Mouse (Mus musculus) layer of hippocampus, adult 9-10 months (tissue): ENCODE measurements at regions not wholly inside any gene's neighbourhood (a gene's known extent, or its start where the extent isn't known, plus 50 kb on each side); places are given as distances from the start of the nearest gene placed in this dataset.
"Not testable (repeated sequence)": the region's sequence is repeated elsewhere in the genome, so short reads cannot be mapped to it uniquely, and the experiment has no call there.

Source experiments
- DNase-seq: peaks from one replicate; pipeline ENCODE4 v3.0.0; 2022; ENCODE audit warnings: low spot score

DNA sequence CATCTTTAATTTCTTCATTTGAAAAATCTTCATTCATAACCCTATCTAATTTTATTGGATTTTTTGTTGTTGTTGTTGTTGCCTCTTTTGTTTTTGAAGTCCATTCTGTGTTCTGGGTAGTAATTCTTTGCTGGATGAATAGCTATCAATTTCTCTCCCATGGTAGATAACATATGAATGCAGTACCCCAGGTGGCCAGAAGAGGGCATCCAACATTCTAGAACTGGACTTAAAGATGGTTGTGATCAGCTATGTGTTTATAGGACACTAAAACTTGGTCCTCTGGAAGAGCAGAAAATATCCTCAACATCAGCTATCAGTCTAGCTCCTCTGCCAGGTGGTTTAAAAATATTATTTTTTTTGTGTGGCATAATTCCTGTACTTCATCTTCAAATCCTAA is 73.0 kb downstream of the Prl2c3 start:
- DNase-seq = not testable (repeated sequence)

- not testable (repeated sequence) for DNase-seq
These were observed 81.8 kb downstream of the Prl2c3 start for GRCm38 (mm10) chr13:12717972-12718546.

DNA sequence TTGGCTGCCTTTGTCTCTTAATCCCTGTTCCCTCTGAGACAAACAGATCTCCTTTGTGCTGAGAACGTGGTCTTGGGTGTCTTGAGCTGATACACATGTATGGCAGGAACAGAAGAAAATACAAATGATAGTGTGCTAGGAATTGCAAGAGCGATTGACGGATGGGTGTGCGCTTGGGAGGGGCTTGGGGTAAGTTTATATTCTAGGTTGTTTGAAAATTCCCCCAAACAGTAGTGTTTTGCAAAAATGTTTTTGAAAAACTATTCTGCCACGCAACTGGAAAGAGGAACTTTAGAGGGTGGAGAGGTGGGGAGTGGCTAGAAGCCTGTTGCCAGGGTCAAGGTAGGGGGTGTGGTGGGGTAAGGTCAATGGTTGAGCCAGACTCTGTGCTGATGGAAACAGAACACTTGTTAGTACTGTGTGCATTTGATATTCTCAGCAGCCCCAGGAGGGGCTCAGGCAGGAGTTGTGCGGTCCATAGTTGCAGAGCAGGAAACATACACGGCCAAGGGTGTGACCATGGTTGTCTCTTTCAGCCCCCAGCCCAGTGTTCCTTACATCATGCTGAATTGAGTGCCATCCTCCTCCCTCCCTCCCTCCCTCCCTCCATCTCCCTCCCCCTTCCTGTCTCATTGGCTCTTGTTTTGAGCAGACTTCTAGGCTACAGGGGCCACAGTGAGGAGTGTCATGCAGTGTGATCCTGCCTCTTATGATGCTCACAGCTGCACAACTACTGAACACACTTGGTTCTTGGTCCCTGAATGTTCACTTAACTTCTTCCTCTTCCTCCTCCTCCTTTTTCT is 88.2 kb downstream of the Prl2c3 start:
- DNase-seq = no peak

GRCm38 (mm10) chr13:12702804-12703612 is 96.9 kb downstream of the Prl2c3 start:
- not testable (repeated sequence) for DNase-seq

DNA sequence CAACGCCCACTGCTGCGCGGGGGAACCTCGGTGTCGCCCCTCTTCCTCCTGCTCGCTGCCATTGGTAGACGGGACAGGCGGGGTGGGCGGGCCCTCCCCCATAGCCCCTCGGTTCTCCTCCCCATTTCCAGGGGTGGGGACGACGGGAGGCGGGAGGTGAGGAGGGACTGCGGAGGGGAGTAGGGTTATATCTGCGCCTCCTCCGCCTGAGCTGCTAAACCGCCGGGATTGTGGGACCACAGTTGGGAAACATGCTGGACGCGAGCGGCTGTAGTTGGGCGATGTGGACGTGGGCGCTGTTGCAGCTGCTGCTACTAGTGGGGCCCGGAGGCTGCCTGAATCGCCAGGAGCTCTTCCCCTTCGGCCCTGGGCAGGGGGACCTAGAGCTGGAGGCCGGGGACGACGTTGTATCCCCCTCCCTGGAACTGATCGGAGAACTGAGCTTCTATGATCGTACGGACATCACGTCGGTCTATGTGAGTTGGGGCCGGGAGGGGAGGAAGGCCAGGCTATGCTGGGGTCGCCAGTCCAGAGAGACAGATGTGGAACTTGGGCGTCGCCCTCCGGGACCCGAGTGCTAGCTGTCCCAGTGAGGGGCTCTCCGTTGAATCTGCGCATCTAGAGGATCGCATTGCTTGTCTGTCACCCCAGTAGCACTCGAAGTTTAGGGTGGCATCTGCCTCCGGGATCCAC is 97.6 kb downstream of the Prl2c3 start:
- not testable (repeated sequence) for DNase-seq

DNA sequence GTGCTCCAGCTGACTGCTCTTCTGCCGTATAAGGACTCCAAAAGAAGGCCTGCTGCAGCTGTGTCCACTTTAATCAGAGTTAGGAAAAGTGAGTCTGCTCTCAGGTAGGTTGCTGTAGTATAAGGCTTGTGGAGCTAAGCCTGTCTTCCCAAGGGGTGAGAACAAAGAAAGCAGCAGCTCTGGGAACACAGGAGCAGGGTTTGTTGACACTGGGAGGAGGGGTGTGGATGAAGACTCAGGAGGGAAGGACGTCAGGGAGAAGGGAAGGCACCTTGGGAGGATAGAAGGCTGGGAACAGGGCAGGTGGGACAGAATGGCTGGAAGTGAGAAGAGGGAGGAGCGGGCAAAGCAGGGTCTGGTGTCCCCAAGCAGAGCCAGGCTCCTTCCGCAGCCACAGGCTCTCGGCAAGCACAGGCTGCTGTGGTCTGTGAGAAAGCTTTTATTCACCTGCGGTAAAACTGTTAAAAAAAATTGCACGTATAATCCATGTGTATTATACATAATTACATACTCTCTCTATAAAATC is 106.2 kb downstream of the Prl2c3 start:
- not testable (repeated sequence) for DNase-seq

DNA sequence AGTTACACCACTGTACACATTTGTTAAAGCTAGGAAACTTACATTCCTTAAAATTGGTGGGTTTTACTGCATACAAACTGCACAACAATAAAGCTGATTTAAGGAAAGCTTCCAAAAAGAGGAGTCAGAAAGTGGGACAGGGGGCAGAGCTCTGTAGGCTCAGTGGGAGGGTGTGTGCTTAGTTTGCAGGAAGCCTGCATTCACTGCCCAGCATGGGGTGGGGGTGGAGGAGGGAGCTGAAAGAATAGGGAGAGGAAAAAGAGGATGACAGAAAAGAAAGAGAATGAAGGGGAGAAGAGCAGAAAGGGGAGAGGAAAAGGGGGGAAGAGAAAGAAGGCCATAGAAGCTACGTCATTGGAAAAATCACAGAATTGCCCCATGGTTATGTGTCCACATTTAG is 111.1 kb downstream of the Prl2c3 start:
- not testable (repeated sequence) for DNase-seq

- not testable (repeated sequence) for DNase-seq
These were observed 111.7 kb downstream of the Prl2c3 start for GRCm38 (mm10) chr13:12688149-12688548.

GRCm38 (mm10) chr13:12680954-12681571 is 115.4 kb downstream of the Ero1lb start:
- not testable (repeated sequence) for DNase-seq

GRCm38 (mm10) chr13:12680283-12680953 is 114.7 kb downstream of the Ero1lb start:
- peak; percentile 38 for DNase-seq

GRCm38 (mm10) chr13:12677372-12677771 is 111.7 kb downstream of the Ero1lb start:
- DNase-seq = no peak

- DNase-seq = not testable (repeated sequence)
These were observed 105.3 kb downstream of the Ero1lb start for GRCm38 (mm10) chr13:12671011-12671410.

DNA sequence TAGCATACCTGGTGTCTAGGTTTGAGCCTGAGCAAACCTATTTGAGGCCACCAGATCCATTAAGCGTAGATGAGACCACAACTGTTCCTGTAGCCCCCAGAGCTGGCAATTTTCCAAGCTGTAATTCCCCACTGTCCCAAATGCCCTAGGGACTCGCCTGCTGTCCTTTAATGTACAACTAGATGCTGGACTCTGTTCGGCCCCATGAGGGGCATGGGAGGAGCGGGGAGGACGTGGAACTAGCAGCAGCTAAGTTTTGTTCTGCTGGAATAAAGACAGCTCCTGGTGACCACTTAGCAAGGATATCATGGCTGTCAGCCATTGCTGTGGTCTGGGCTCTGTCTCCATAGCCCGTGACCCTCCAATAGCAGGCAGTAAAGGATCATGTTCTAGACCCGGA is 103.1 kb downstream of the Ero1lb start:
- not testable (repeated sequence) for DNase-seq

- not testable (repeated sequence) for DNase-seq
These were observed 102.3 kb downstream of the Ero1lb start for GRCm38 (mm10) chr13:12667727-12668665.

- DNase-seq = not testable (repeated sequence)
These were observed 100.4 kb downstream of the Ero1lb start for GRCm38 (mm10) chr13:12666050-12666449.
